Mouse (Mus musculus): Measurements from ENCODE around the gene Mesp2. TPM values are rescaled to one million over a fixed set of nuclear protein-coding genes. Genes with fewer than 3 reads are reported as not detected.
A peak's percentile ranks its signal among the peaks of the same experiment; 100 is the strongest.

Gene Mesp2
- polyA plus RNA-seq (2012; rRNA removed), result 0.33 TPM in 2 replicates

GRCm38 (mm10) chr7:79810611-79811506, at the start of gene Mesp2:
Mesp2 (plus strand) TSS chr7:79810727.
- no peak for TF ChIP-seq CTCF (IDR thresholded peaks at IDR 0.05; ENCODE audit: extremely low read depth, insufficient read length, insufficient replicate concordance, low read depth, low read length)
- TF ChIP-seq POLR2A (IDR thresholded peaks at IDR 0.05; ENCODE audit: low read depth, low read length), result no peak
- WGBS, result 20% methylated on average over 71 of the region's 71 CpGs
- no peaks in the 10 kb centered on the region; the same call in 1 of the 2 replicates for H3K27me3 ChIP-seq (ENCODE audit: control insufficient read depth, insufficient read depth, low read length)
- H3K36me3 ChIP-seq (ENCODE audit: control insufficient read depth, insufficient read depth, low read length), result no peaks in the 10 kb centered on the region
- H3K27ac ChIP-seq (ENCODE audit: insufficient read depth, low read depth, low read length), result no peak within 1 kb of the TSS
- H3K4me3 ChIP-seq (ENCODE audit: low read depth, low read length), result peak within 1 kb of the TSS; percentile 47
- H3K4me1 ChIP-seq (ENCODE audit: control insufficient read depth, insufficient read depth, insufficient read length, low read length), result peaks cover 6% of the 10 kb centered on the region

- TF ChIP-seq CTCF (IDR thresholded peaks at IDR 0.05; ENCODE audit: extremely low read depth, insufficient read length, insufficient replicate concordance, low read depth, low read length) (no peak), POLR2A (IDR thresholded peaks at IDR 0.05; ENCODE audit: low read depth, low read length) (no peak)
- Histone ChIP-seq H3K4me1 (ENCODE audit: control insufficient read depth, insufficient read depth, insufficient read length, low read length) (no peaks in the 10 kb centered on the region), H3K27ac (ENCODE audit: insufficient read depth, low read depth, low read length) (no peak overlapping the region), H3K36me3 (ENCODE audit: control insufficient read depth, insufficient read depth, low read length) (no peaks in the 10 kb centered on the region), H3K27me3 (ENCODE audit: control insufficient read depth, insufficient read depth, low read length) (no peaks in the 10 kb centered on the region), H3K4me3 (ENCODE audit: low read depth, low read length) (no peak overlapping the region)
- 72% methylated on average over 5 of the region's 5 CpGs for WGBS
Measured at GRCm38 (mm10) chr7:79761124-79761876, 49.2 kb upstream of the Mesp2 start.

GRCm38 (mm10) chr7:79762106-79762505, 48.4 kb upstream of the Mesp2 start:
- no peaks in the 10 kb centered on the region for H3K27me3 ChIP-seq (ENCODE audit: control insufficient read depth, insufficient read depth, low read length)
- TF ChIP-seq CTCF (IDR thresholded peaks at IDR 0.05; ENCODE audit: extremely low read depth, insufficient read length, insufficient replicate concordance, low read depth, low read length), result no peak
- no peak for TF ChIP-seq POLR2A (IDR thresholded peaks at IDR 0.05; ENCODE audit: low read depth, low read length)
- H3K4me1 ChIP-seq (ENCODE audit: control insufficient read depth, insufficient read depth, insufficient read length, low read length), result no peaks in the 10 kb centered on the region
- H3K4me3 ChIP-seq (ENCODE audit: low read depth, low read length), result no peak overlapping the region
- H3K27ac ChIP-seq (ENCODE audit: insufficient read depth, low read depth, low read length), result no peak overlapping the region
- WGBS, result 62% methylated on average over 8 of the region's 8 CpGs
- no peaks in the 10 kb centered on the region for H3K36me3 ChIP-seq (ENCODE audit: control insufficient read depth, insufficient read depth, low read length)

- WGBS, result 54% methylated on average over 1 of the region's 1 CpGs
- Histone ChIP-seq H3K27me3 (ENCODE audit: control insufficient read depth, insufficient read depth, low read length) (no peaks in the 10 kb centered on the region), H3K27ac (ENCODE audit: insufficient read depth, low read depth, low read length) (no peak overlapping the region), H3K4me1 (ENCODE audit: control insufficient read depth, insufficient read depth, insufficient read length, low read length) (no peaks in the 10 kb centered on the region), H3K4me3 (ENCODE audit: low read depth, low read length) (no peak overlapping the region), H3K36me3 (ENCODE audit: control insufficient read depth, insufficient read depth, low read length) (no peaks in the 10 kb centered on the region)
- TF ChIP-seq POLR2A (IDR thresholded peaks at IDR 0.05; ENCODE audit: low read depth, low read length) (no peak), CTCF (IDR thresholded peaks at IDR 0.05; ENCODE audit: extremely low read depth, insufficient read length, insufficient replicate concordance, low read depth, low read length) (no peak)
Measured at GRCm38 (mm10) chr7:79765991-79766390, 44.5 kb upstream of the Mesp2 start.

- WGBS, result 87% methylated on average over 3 of the region's 3 CpGs
- H3K4me3 ChIP-seq (ENCODE audit: low read depth, low read length), result no peak overlapping the region
- H3K27ac ChIP-seq (ENCODE audit: insufficient read depth, low read depth, low read length), result no peak overlapping the region
- no peaks in the 10 kb centered on the region for H3K4me1 ChIP-seq (ENCODE audit: control insufficient read depth, insufficient read depth, insufficient read length, low read length)
- no peaks in the 10 kb centered on the region for H3K36me3 ChIP-seq (ENCODE audit: control insufficient read depth, insufficient read depth, low read length)
- no peaks in the 10 kb centered on the region for H3K27me3 ChIP-seq (ENCODE audit: control insufficient read depth, insufficient read depth, low read length)
- TF ChIP-seq POLR2A (IDR thresholded peaks at IDR 0.05; ENCODE audit: low read depth, low read length) (no peak), CTCF (IDR thresholded peaks at IDR 0.05; ENCODE audit: extremely low read depth, insufficient read length, insufficient replicate concordance, low read depth, low read length) (no peak)
Measured at GRCm38 (mm10) chr7:79769664-79770063, 40.9 kb upstream of the Mesp2 start.

- Histone ChIP-seq H3K4me1 (ENCODE audit: control insufficient read depth, insufficient read depth, insufficient read length, low read length) (no peaks in the 10 kb centered on the region), H3K27me3 (ENCODE audit: control insufficient read depth, insufficient read depth, low read length) (no peaks in the 10 kb centered on the region), H3K36me3 (ENCODE audit: control insufficient read depth, insufficient read depth, low read length) (no peaks in the 10 kb centered on the region), H3K4me3 (ENCODE audit: low read depth, low read length) (no peak overlapping the region), H3K27ac (ENCODE audit: insufficient read depth, low read depth, low read length) (no peak overlapping the region)
- TF ChIP-seq CTCF (IDR thresholded peaks at IDR 0.05; ENCODE audit: extremely low read depth, insufficient read length, insufficient replicate concordance, low read depth, low read length) (no peak), POLR2A (IDR thresholded peaks at IDR 0.05; ENCODE audit: low read depth, low read length) (no peak)
- 70% methylated on average over 15 of the region's 15 CpGs for WGBS
Measured at GRCm38 (mm10) chr7:79771561-79772512, 38.7 kb upstream of the Mesp2 start.

Data from small intestine, adult 2 months (tissue).